Mouse (Mus musculus) embryonic facial prominence, embryonic 15.5 days (tissue): ENCODE results near the gene Tut1. TPM values are rescaled to one million over a fixed set of nuclear protein-coding genes. Genes with fewer than 3 reads are reported as not detected.
"Not testable (repeated sequence)": the region's sequence is repeated elsewhere in the genome, so short reads cannot be mapped to it uniquely, and the experiment has no call there.

Experiments used
- ATAC-seq: fragments of 200-750 bp; cut with Nextera tagmentation; 2 replicates; pipeline ENCODE4 v1.8.0; 2017; ENCODE audit warnings: low read depth, moderate TSS enrichment; ENCODE audit not compliant: insufficient number of reproducible peaks, low FRiP score, low TSS enrichment
- H3K27ac ChIP-seq: fragments of 300-500 bp; sonication (generic); replicated peaks from 2 replicates; pipeline ENCODE4 v1.5.1; 2015; ENCODE audit warnings: mild to moderate bottlenecking, inconsistent platforms
- H3K27me3 ChIP-seq: fragments of 300-500 bp; sonication (generic); 2 replicates; pipeline ENCODE4 v1.6.1; 2015; ENCODE audit warnings: inconsistent platforms
- H3K36me3 ChIP-seq: fragments of 300-500 bp; sonication (generic); 2 replicates; pipeline ENCODE4 v1.6.1; 2015; ENCODE audit warnings: mild to moderate bottlenecking, inconsistent platforms
- H3K4me1 ChIP-seq: fragments of 300-500 bp; sonication (generic); 2 replicates; pipeline ENCODE4 v1.6.1; 2015; ENCODE audit warnings: inconsistent platforms
- H3K4me2 ChIP-seq: fragments of 300-500 bp; sonication (generic); replicated peaks from 2 replicates; pipeline ENCODE4 v1.6.1; 2015; ENCODE audit warnings: mild to moderate bottlenecking, inconsistent platforms
- H3K4me3 ChIP-seq: fragments of 300-500 bp; sonication (generic); replicated peaks from 2 replicates; pipeline ENCODE4 v1.5.1; 2015; ENCODE audit warnings: mild to moderate bottlenecking, inconsistent platforms
- H3K9ac ChIP-seq: fragments of 300-500 bp; sonication (generic); 2 replicates; pipeline ENCODE4 v1.6.1; 2015; ENCODE audit warnings: inconsistent platforms
- H3K9me3 ChIP-seq: fragments of 300-500 bp; sonication (generic); replicated peaks from 2 replicates; pipeline ENCODE4 v1.6.1; 2016; ENCODE audit warnings: inconsistent platforms
- WGBS: fragments of 180-500 bp; shearing (Covaris S2); methylation state at CpG from one replicate; pipeline ENCODE4 v1.1.7; 2015; 5-methylcytosine and 5-hydroxymethylcytosine counted together
- polyA plus RNA-seq: library from polyadenylated mRNA; unstranded; fragments of >200 nt; fragmentation: Nextera tagmentation; extraction: Ambion mirVana; gene quantifications from 2 replicates; pipeline ENCODE4 v1.2.1, GENCODE M21; 2015

The Tut1 gene
- polyA plus RNA-seq, 1 experiment from 2014 or later: 32.8 TPM

DNA sequence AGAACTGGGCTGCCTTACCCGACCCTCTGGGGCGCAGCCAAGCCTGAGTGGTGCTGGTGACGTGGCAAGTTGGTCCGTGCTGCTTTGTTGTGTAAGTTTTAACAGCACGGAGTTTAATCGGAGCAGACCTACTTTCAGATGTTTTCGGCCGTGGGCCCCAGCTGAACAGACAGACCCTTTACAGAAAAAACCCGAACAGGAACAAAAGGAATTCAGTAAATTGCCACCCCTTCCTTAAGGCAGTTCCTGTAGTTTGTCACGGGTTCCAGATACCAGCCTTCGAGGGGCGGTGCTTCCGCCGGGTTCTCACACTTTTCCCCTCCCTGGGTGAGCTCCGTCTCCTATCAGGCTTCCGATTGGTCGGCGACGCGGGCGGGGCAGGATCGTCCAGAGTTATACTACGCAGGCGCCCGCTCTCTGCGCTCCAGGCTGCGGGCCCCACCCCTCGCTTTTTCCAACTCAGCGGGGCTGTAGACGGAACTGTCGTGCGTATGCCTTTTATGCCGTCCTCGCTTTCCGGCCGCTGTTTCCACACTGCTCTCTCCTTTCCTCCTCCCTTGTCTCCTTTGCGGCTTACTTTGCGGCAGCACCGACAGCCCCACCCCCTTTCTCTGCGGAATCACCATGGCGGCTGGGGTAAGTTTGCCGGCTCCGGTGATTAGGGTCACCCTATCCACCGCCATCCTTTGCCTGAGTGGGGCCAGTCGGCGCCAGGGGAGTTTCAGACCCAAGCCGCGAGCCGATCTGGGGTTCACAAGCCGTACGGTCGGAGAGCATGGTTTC, 13.1 kb downstream of the Tut1 start, which contains the start of gene Eef1g:
TSS of gene Eef1g (plus strand) at position 452 of the 783 bp plus-strand sequence.
- no peaks in the 10 kb centered on the region for H3K9me3 ChIP-seq
- WGBS: under 1% methylated on average over 52 of the region's 52 CpGs
- H3K27me3 ChIP-seq: no peaks in the 10 kb centered on the region
- peak within 1 kb of the TSS; percentile 98 for H3K27ac ChIP-seq
- peaks cover 22% of the 10 kb centered on the region for H3K4me1 ChIP-seq
- H3K4me2 ChIP-seq: peak within 1 kb of the TSS; percentile 73
- peaks cover 71% of the 10 kb centered on the region for H3K36me3 ChIP-seq
- peak within 1 kb of the TSS; percentile 79 for H3K4me3 ChIP-seq
- ATAC-seq: peak; percentile 100
- H3K9ac ChIP-seq: peak within 1 kb of the TSS; percentile 87

DNA sequence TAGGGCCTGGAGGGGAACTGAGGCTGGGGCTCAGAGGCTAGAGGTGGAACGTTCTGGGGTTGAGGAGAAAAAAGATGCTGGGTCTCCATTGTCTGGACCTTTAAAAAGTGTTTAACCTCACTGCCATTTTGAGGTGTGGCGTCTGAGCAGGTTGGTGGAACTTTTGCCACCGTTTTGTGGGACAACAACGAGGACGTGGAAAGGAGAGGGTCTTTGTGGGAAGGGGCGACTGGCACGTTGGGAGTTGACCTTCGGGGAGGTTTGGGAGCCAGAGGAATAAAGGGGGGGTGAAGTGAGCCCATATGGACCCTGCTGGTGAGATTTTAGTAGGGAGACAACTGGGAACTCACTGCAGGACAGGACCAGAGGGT, 13.7 kb downstream of the Tut1 start:
- H3K4me3 ChIP-seq: peak overlapping the region; percentile 79
- peak overlapping the region; percentile 73 for H3K4me2 ChIP-seq
- peak overlapping the region; percentile 89 for H3K27ac ChIP-seq
- no peaks in the 10 kb centered on the region for H3K9me3 ChIP-seq
- H3K4me1 ChIP-seq: peaks cover 22% of the 10 kb centered on the region
- H3K36me3 ChIP-seq: peaks cover 71% of the 10 kb centered on the region
- under 1% methylated on average over 8 of the region's 8 CpGs for WGBS
- ATAC-seq: no peak; the same call in 1 of the 2 replicates
- H3K27me3 ChIP-seq: no peaks in the 10 kb centered on the region
- peak overlapping the region; percentile 87 for H3K9ac ChIP-seq

DNA sequence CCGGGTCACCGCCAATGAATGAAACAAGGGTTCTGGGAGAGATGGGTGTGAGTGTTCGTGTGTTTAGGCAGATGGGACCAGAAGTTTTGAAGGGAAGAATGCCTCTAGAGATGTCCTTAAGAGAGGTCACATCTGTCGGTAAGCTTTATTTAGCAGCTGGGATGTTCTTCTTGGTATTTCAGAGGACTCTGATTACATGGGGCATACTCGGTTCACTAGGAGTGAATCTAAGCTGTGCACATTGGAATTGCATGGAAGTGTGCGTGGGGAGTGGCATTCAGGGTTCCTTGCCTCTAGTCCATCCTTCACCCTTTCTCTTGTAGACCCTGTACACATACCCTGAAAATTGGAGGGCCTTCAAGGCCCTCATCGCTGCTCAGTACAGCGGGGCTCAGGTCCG, 14.2 kb downstream of the Tut1 start:
- Histone ChIP-seq H3K4me1 (peaks cover 22% of the 10 kb centered on the region), H3K9ac (peak overlapping the region; percentile 87), H3K4me3 (peak overlapping the region; percentile 79), H3K4me2 (peak overlapping the region; percentile 73), H3K9me3 (no peaks in the 10 kb centered on the region), H3K36me3 (peaks cover 71% of the 10 kb centered on the region), H3K27me3 (no peaks in the 10 kb centered on the region), H3K27ac (peak overlapping the region; percentile 89)
- ATAC-seq: no peak
- 4% methylated on average over 9 of the region's 9 CpGs for WGBS

DNA sequence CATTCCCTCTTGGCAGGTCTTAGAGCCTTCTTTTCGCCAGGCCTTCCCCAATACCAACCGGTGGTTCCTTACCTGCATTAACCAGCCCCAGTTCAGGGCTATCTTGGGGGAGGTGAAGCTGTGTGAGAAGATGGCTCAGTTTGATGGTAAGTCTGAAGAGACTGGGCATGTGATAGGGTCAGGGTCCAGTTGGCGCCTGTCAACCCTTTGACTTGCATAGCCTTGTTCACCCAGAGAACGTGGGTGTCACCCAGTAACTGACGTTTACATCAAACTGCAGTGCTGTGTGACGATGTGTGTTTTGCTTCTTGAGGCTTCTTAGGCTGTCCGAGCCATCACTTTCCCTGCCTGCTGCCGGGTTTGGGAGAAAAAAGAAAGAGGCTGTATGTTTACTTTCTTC, 18.8 kb downstream of the Tut1 start:
- peaks cover 81% of the 10 kb centered on the region for H3K36me3 ChIP-seq
- H3K27ac ChIP-seq, H3K9ac ChIP-seq, ATAC-seq, H3K9me3 ChIP-seq, H3K4me3 ChIP-seq, H3K27me3 ChIP-seq, H3K4me2 ChIP-seq: not testable (repeated sequence)
- WGBS: 88% methylated on average over 8 of the region's 8 CpGs
- peaks cover 16% of the 10 kb centered on the region; the same call in 1 of the 2 replicates for H3K4me1 ChIP-seq

DNA sequence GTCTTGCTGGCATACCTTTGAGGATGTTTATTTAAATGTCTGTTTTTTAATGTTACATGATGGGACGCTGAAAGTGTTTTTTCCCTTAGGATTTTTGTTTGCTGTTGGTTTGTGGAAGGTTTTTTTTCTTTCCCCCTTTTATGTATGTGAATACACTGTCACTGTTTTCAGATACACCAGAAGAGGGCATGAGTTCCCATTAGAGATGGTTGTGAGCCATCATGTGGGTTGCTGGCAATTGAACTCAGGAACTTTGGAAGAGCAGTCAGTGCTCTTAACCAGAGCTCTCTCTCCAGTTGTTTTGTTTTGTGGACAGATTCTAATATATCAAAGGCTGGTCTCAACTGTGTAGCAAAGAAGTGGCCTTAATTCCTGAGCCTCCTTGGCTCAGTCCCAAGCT, 21.0 kb downstream of the Tut1 start:
- no peak overlapping the region for H3K9ac ChIP-seq
- 86% methylated on average over 1 of the region's 1 CpGs for WGBS
- H3K4me2 ChIP-seq: no peak overlapping the region
- peaks cover 94% of the 10 kb centered on the region for H3K36me3 ChIP-seq
- H3K4me1 ChIP-seq: 0 out of 2 replicates have a peak, but pooled peaks cover 11% of the 10 kb centered on the region
- no peak for ATAC-seq
- H3K27ac ChIP-seq: no peak overlapping the region
- no peak overlapping the region for H3K4me3 ChIP-seq
- no peaks in the 10 kb centered on the region for H3K9me3 ChIP-seq
- H3K27me3 ChIP-seq: no peaks in the 10 kb centered on the region

DNA sequence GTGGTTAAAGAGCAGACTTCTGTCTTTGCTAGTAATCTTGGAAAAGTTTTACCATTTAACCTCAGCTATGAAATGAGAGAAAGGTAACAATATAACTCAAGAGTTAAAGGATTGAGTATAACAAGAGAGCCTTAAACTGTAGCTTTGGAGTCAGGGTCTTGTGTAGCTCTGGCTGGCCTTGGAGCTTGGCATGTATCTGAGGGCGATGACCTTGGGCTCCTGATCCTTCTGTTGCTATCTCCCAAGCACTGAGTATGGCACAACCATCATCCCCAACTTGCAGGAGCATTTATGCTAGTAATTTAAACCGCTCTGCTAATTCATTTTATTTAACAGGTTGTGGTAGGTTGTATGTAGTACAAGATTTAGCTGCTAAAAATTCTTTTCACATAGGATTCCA, 21.8 kb downstream of the Tut1 start:
- ATAC-seq: no peak
- Histone ChIP-seq H3K36me3 (peaks cover 94% of the 10 kb centered on the region), H3K9me3 (no peaks in the 10 kb centered on the region), H3K27me3 (no peaks in the 10 kb centered on the region), H3K9ac (no peak overlapping the region), H3K4me2 (no peak overlapping the region), H3K4me3 (no peak overlapping the region), H3K27ac (no peak overlapping the region), H3K4me1 (peaks cover 15% of the 10 kb centered on the region)
- 86% methylated on average over 2 of the region's 2 CpGs for WGBS

DNA sequence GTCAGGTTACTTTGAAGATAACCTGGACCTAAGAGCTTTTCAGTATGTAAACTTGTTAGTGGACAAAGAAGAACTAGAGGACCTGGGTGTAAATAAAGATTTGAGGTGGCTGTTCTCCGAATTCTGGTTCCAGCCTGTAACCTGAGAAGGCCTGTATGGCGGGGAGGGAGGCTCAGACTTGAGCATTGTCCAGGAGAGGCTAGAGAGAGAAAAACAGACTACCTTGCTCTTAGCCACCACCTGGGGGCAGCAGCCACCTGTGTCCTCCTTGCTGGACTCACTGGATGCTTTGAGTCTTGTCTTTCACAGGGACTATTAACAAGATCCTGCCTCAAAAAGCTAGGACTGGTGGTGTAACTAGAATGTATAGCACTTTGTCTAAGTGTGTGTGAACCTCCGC, 22.9 kb downstream of the Tut1 start:
- Histone ChIP-seq H3K27me3 (no peaks in the 10 kb centered on the region), H3K4me1 (peaks cover 25% of the 10 kb centered on the region), H3K36me3 (peaks cover 87% of the 10 kb centered on the region), H3K9me3 (no peaks in the 10 kb centered on the region), H3K9ac (no peak overlapping the region), H3K27ac (no peak overlapping the region), H3K4me3 (no peak overlapping the region), H3K4me2 (no peak overlapping the region)
- WGBS: 33% methylated on average over 3 of the region's 3 CpGs
- ATAC-seq: peak; percentile 58; the same call in 1 of the 2 replicates

DNA sequence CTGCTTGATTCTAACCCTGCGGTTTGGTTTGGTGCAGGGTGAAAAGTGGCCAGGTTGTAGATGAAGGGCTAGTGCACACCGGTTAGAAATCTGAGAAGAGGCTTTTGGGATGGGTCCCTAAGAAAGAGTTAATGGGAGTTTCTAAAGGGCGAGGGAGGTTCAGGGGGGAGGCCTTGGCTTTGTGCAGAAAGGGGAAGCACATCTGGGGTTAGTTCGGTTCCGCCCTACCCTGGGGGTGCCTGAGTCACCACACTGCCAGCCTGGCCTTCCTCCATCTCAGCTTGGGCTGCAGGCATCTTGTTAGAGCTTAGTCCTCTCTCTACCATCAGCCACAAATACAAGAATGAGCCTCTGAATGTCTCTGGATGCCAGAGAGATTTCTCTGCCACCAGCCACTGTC, 27.1 kb downstream of the Tut1 start:
- peaks cover 47% of the 10 kb centered on the region for H3K36me3 ChIP-seq
- WGBS: 23% methylated on average over 5 of the region's 5 CpGs
- ATAC-seq: no peak

DNA sequence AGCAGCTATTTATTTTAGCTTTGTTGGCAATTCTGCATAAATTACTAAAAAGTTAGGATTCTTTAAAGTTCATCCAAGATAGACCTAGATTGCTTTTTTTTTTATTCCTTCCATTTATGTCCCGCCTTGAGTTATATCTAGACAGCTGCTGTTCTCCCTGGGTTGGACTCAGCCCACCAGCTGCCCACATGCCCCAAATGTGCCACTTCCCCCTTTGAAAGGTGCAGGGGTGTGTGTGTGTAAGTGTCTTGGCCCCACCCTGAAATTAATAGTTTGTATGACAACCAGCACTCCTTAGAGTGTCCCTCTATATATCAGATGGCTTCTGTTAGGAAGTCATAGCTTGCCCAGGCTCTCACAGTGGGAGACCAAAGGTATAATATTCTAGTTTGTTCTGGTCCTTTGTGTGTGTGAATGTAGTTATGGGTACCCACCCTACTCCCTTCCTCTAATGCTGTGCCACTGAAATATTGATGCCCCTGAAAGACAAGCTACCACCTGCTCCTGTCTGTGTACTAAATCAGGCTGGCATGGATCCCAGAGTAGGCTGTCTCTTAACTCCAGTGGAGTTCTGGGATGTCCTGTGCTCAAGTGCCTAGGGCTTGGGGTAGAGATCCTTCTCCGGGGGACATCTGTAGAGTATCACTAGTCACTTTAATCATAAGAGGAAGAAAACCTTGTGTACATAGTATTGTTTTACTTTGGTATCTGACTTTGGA, 28.0 kb downstream of the Tut1 start:
- Histone ChIP-seq H3K4me2 (no peak overlapping the region), H3K9me3 (no peaks in the 10 kb centered on the region), H3K27me3 (no peaks in the 10 kb centered on the region), H3K4me3 (no peak overlapping the region), H3K4me1 (peaks cover 55% of the 10 kb centered on the region), H3K36me3 (peaks cover 42% of the 10 kb centered on the region), H3K27ac (peak overlapping the region; percentile 73), H3K9ac (no peak overlapping the region)
- peak; percentile 59 for ATAC-seq
- WGBS: 53% methylated on average over 2 of the region's 2 CpGs

More for the DNA sequence above, 27.1 kb downstream of the Tut1 start:
- H3K27ac ChIP-seq: peak overlapping the region; percentile 73
- no peaks in the 10 kb centered on the region for H3K9me3 ChIP-seq
- H3K4me2 ChIP-seq: no peak overlapping the region
- peaks cover 61% of the 10 kb centered on the region for H3K4me1 ChIP-seq
- H3K27me3 ChIP-seq: no peaks in the 10 kb centered on the region
- H3K9ac ChIP-seq: no peak overlapping the region
- no peak overlapping the region for H3K4me3 ChIP-seq

DNA sequence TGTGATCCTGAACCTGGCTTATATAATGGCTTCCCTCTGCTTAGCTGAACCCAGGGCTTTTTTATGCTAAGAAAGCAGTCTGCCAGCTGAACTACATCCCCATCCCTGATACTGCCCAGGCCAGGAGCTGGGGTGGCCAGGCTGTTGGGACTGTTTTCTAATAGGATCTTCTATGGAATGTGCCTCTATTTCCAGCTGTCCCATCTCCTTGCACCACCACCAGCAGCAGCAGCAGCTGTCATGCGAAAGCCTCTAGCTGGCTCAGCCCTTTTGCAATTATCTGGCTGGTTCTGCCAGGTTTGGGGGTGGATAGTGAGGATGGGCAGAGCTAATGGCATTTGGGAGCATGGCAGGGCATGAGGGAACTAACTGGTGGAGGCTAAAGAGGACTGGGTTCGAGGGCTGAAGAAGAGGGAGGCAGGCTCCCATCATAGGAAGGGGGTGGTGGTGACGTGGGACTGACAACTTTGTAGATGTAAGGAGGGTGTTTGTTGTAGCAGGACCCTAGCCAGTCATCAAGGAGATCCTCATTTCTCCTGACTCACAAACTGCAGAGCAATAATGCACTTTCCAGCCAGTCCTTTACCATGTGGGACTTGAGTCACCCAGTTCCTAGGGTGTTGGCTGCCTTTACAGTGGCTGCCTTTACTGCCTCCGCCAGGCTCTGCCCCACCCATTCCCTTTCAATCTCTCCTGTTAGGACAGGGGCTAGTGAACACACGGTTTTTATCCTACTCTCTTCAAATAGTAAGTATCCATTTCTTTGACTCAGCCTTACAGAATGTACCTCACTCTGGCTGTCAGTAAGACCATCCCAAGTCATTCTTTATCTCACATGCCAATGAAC, 28.9 kb downstream of the Tut1 start:
- H3K4me2 ChIP-seq: no peak overlapping the region
- WGBS: 42% methylated on average over 5 of the region's 5 CpGs
- no peak for ATAC-seq
- H3K27ac ChIP-seq: peak overlapping the region; percentile 73
- H3K27me3 ChIP-seq: no peaks in the 10 kb centered on the region
- H3K36me3 ChIP-seq: peaks cover 33% of the 10 kb centered on the region
- H3K4me1 ChIP-seq: peaks cover 60% of the 10 kb centered on the region
- H3K9me3 ChIP-seq: no peaks in the 10 kb centered on the region
- no peak overlapping the region for H3K9ac ChIP-seq
- H3K4me3 ChIP-seq: no peak overlapping the region

DNA sequence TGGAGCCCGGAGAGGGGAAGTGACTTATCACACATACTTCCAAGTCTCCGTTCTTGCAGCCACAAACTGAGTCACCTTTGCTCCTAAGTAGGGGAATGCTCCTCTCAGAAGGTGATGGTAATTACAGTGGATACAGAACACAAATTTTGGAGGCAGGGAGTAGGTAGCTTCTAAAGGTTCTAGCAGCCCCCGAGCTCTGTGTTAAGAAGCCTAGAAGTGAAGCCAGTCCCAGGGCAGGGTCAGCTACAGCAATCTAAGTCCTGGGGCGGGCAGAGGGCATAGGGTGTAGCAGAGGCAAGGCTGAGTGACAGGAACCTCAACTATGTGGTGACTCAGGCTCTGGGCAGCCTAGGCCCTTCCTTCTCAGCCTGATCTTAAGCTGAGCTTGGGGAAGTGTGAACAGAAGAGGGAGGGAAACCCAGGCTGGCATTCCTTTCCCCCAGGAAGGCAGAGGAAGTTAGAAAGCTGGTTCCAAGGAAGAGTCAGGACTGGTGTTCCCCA, 29.6 kb downstream of the Tut1 start:
- Histone ChIP-seq H3K36me3 (peaks cover 26% of the 10 kb centered on the region), H3K4me1 (peaks cover 67% of the 10 kb centered on the region), H3K27ac (peak overlapping the region; percentile 73), H3K27me3 (no peaks in the 10 kb centered on the region), H3K9ac (no peak overlapping the region), H3K4me2 (no peak overlapping the region), H3K4me3 (no peak overlapping the region), H3K9me3 (no peaks in the 10 kb centered on the region)
- 42% methylated on average over 4 of the region's 4 CpGs for WGBS
- no peak for ATAC-seq
